Mouse (Mus musculus) WW6 (cell line): ENCODE results near the gene Gpatch2.

ENCODE experiments used
- DNase-seq: peaks from one replicate; pipeline ENCODE4 v3.0.0-alpha.2; 2013; ENCODE audit warnings: low read depth, low spot score

Gpatch2 gene

GRCm38 (mm10) chr1:187215181-187216116, at the start of gene Gpatch2, which contains the start of gene Spata17:
Gene Gpatch2, plus strand, starts transcription at chr1:187215508.
Gene Spata17, minus strand, starts transcription at chr1:187215465.
- peak; percentile 56 for DNase-seq

GRCm38 (mm10) chr1:187169646-187170045, 45.7 kb upstream of the Gpatch2 start:
- no peak for DNase-seq

GRCm38 (mm10) chr1:187170361-187170760, 44.9 kb upstream of the Gpatch2 start:
- no peak for DNase-seq

- DNase-seq, result no peak
Observed at GRCm38 (mm10) chr1:187175991-187176390, 39.3 kb upstream of the Gpatch2 start.

GRCm38 (mm10) chr1:187178546-187178945, 36.8 kb upstream of the Gpatch2 start:
- DNase-seq, result no peak

GRCm38 (mm10) chr1:187205506-187205905, 9.8 kb upstream of the Gpatch2 start:
- DNase-seq, result no peak

GRCm38 (mm10) chr1:187209496-187209895, 5.8 kb upstream of the Gpatch2 start:
- DNase-seq, result no peak

GRCm38 (mm10) chr1:187210736-187211135, 4.6 kb upstream of the Gpatch2 start:
- DNase-seq, result peak; percentile 13

GRCm38 (mm10) chr1:187216620-187217410, 1.5 kb downstream of the Gpatch2 start:
- no peak for DNase-seq

- DNase-seq, result no peak
Observed at GRCm38 (mm10) chr1:187220756-187221155, 5.4 kb downstream of the Gpatch2 start.

GRCm38 (mm10) chr1:187226328-187227025, 11.2 kb downstream of the Gpatch2 start:
- no peak for DNase-seq

- DNase-seq, result no peak
Observed at GRCm38 (mm10) chr1:187228414-187229146, 13.3 kb downstream of the Gpatch2 start.

GRCm38 (mm10) chr1:187230255-187230654, 14.9 kb downstream of the Gpatch2 start:
- no peak for DNase-seq

GRCm38 (mm10) chr1:187232196-187232955, 17.1 kb downstream of the Gpatch2 start:
- DNase-seq, result no peak

GRCm38 (mm10) chr1:187232996-187233615, 17.8 kb downstream of the Gpatch2 start:
- DNase-seq, result peak; percentile 9

- DNase-seq, result no peak
Observed at GRCm38 (mm10) chr1:187235161-187235560, 19.9 kb downstream of the Gpatch2 start.

- DNase-seq, result no peak
Observed at GRCm38 (mm10) chr1:187236296-187236695, 21.0 kb downstream of the Gpatch2 start.

- DNase-seq, result no peak
Observed at GRCm38 (mm10) chr1:187238061-187238460, 22.8 kb downstream of the Gpatch2 start.

GRCm38 (mm10) chr1:187240304-187240703, 25.0 kb downstream of the Gpatch2 start:
- no peak for DNase-seq

- no peak for DNase-seq
Observed at GRCm38 (mm10) chr1:187241329-187241728, 26.0 kb downstream of the Gpatch2 start.
